Mouse (Mus musculus) liver, postnatal 0 days (tissue): Measurements from ENCODE around the gene Gm20716.

Source experiments
- CTCF ChIP-seq: sonication (generic); IDR thresholded peaks from 2 replicates; pipeline ENCODE4 v1.5.1; 2016; ENCODE audit warnings: antibody characterized with exemption, low read depth
- EP300 ChIP-seq: IDR thresholded peaks from 2 replicates; pipeline ENCODE4 v1.6.1; 2016; ENCODE audit warnings: antibody characterized with exemption, low read depth, mild to moderate bottlenecking

- peak; percentile 56 for TF ChIP-seq CTCF
- TF ChIP-seq EP300, result no peak
Observed at GRCm38 (mm10) chr2:168248856-168249245, 18.7 kb upstream of the Gm20716 start.
